Mouse (Mus musculus): ENCODE results near the gene Vmn2r30. TPM values are rescaled to one million over a fixed set of nuclear protein-coding genes. Genes with fewer than 3 reads are reported as not detected.
"Not testable (repeated sequence)": the region's sequence is repeated elsewhere in the genome, so short reads cannot be mapped to it uniquely, and the experiment has no call there.

Gene Vmn2r30
- not detected in 2 replicates for polyA plus RNA-seq (2016; fragmentation: Nextera tagmentation; extraction: Ambion mirVana)

DNA sequence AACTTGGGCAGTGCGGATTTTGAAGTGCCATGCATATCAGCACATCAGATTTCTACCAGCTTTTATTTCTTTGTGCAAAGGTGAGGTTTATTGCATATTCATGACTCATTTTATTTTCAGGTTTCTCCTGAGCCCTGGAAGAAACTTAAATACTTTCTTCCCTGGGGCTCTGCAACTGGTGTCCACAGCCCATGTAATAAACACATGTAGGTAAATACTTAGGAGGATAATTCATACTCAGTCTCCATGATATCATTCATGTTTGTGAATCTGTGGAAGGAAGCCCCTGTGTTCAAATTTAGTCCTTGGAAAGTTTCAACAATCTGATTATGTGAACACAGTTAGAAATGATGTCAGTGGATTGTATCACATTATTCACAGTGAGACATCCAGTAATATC lies at the start of gene Vmn2r30:
TSS of gene Vmn2r30 (minus strand) at position 101 of the 400 bp plus-strand sequence.
- ATAC-seq (ENCODE audit: low FRiP score); H3K4me3 ChIP-seq (replicated peaks); H3K9me3 ChIP-seq; H3K4me1 ChIP-seq; H3K4me2 ChIP-seq; H3K27me3 ChIP-seq; H3K27ac ChIP-seq; H3K36me3 ChIP-seq (replicated peaks); H3K9ac ChIP-seq: not testable (repeated sequence)
- WGBS: no CpG with 5 or more reads among the region's 1 CpGs

DNA sequence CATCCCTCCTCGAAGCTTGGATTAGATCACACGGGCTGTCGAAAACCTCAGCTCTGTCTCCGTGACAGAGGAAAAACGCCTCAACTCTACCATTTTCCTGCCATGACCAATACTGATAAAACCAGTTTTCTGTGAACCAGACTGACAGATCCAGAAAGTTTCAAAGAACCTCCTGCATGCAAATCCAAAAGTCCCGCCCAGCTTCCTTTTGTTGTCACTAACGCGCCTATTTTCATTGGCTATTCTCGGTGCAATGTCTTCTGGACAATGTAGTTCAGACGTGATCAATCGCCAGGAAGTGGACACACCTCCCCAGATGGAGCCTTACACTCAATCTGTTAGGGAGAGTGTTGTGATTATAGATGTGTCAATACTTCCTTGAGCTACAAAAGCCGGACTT lies 37.0 kb upstream of the Vmn2r30 start, which contains the start of gene Gm45783:
TSS of gene Gm45783 (minus strand) at position 143 of the 400 bp plus-strand sequence.
- H3K27me3 ChIP-seq; H3K4me2 ChIP-seq; H3K36me3 ChIP-seq (replicated peaks); H3K27ac ChIP-seq; H3K9ac ChIP-seq; H3K9me3 ChIP-seq; H3K4me3 ChIP-seq (replicated peaks); H3K4me1 ChIP-seq; ATAC-seq (ENCODE audit: low FRiP score): not testable (repeated sequence)
- WGBS: 60% methylated on average over 12 of the region's 12 CpGs

DNA sequence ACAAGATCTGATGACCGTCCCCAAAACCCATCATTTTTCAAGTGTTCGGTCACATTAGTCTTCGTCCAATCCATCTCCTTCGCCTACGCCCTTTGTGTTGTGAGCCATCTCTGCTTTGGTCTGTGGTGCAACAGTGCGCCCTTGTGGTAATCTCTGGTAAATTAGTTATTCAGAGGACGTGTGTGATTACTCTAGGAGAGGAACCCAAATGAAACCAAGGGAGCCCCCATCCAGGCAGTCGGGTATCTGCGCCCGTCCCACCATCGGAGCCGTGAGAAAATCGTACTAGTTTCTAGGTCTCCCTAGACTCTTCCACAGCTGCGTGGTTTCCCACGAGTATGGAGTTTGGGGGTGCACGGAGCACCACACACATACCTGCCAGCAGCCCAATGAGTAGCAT lies 41.8 kb downstream of the Vmn2r30 start:
- no peak overlapping the region for H3K4me3 ChIP-seq (replicated peaks)
- peaks cover 7% of the 10 kb centered on the region; the same call in 1 of the 2 replicates for H3K4me1 ChIP-seq
- 0 out of 2 replicates have a peak, but pooled peaks cover 7% of the 10 kb centered on the region for H3K9me3 ChIP-seq
- no peak overlapping the region for H3K27ac ChIP-seq
- no peak for ATAC-seq (ENCODE audit: low FRiP score)
- no peak overlapping the region for H3K4me2 ChIP-seq
- H3K36me3 ChIP-seq (replicated peaks): peaks cover 51% of the 10 kb centered on the region
- WGBS: 81% methylated on average over 16 of the region's 16 CpGs
- H3K27me3 ChIP-seq: no peaks in the 10 kb centered on the region
- no peak overlapping the region for H3K9ac ChIP-seq

DNA sequence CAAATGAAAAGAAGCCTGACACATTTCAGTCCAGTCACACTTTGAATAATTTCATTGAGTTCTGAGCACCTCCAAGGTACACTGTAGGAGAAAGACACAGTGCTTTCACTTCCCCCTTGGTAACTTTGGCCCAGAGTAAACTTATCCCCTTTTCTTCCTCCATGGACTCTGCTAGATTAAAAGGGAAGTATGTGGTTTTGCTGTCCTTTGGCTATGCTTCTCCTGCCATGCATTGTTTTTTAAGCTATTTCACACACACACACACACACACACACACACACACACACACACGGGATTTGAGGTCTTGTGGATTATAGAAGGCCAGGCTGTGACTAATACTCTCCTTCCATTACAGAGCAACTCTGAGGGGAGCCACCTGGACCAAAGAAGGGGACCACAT lies 56.0 kb downstream of the Vmn2r30 start:
- H3K4me2 ChIP-seq: no peak overlapping the region
- peaks cover 34% of the 10 kb centered on the region for H3K36me3 ChIP-seq (replicated peaks)
- H3K27me3 ChIP-seq: no peaks in the 10 kb centered on the region
- ATAC-seq (ENCODE audit: low FRiP score): no peak
- no peak overlapping the region for H3K4me3 ChIP-seq (replicated peaks)
- peaks cover 3% of the 10 kb centered on the region for H3K9me3 ChIP-seq
- H3K4me1 ChIP-seq: no peaks in the 10 kb centered on the region
- WGBS: 67% methylated on average over 1 of the region's 1 CpGs
- H3K9ac ChIP-seq: no peak overlapping the region
- H3K27ac ChIP-seq: no peak overlapping the region

DNA sequence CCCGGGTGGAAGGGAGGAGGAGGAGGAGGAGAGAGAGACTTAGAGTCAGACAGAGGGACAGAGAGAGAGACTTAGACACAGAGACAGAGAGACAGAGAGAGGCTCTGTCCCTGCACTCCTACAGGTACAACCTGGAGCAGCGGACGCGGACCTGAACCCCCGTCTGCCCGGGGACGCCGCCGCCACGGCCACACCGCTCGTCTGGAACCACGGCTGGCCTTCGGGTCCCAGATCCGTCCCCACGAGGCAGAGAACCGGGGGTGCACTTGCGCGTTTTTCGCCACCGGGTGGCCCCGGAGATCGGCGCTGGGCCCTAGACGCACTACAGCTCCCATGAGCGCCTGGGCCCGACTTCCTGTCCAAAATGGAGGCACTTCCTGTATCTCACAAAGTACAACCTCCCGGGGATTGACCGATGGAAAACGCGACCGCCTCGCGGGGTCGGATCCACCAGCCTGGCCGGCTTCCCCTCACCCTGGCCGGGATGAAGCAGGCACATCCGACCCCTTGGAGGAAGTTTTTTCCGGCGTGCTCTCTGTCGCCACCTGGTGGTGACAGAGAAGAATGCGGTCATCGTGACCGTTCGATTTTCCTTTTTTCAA lies 59.3 kb downstream of the Vmn2r30 start, which contains the start of gene Gm45844:
TSS of gene Gm45844 (minus strand) at position 324 of the 602 bp plus-strand sequence.
- not testable (repeated sequence) for H3K27me3 ChIP-seq, H3K9me3 ChIP-seq, H3K4me1 ChIP-seq, H3K9ac ChIP-seq
- ATAC-seq (ENCODE audit: low FRiP score): peak; percentile 100
- peak within 1 kb of the TSS; percentile 27 for H3K4me2 ChIP-seq
- WGBS: 41% methylated on average over 45 of the region's 45 CpGs
- H3K27ac ChIP-seq: peak within 1 kb of the TSS; percentile 5
- peak within 1 kb of the TSS; percentile 28 for H3K4me3 ChIP-seq (replicated peaks)
- peaks cover 10% of the 10 kb centered on the region for H3K36me3 ChIP-seq (replicated peaks)

DNA sequence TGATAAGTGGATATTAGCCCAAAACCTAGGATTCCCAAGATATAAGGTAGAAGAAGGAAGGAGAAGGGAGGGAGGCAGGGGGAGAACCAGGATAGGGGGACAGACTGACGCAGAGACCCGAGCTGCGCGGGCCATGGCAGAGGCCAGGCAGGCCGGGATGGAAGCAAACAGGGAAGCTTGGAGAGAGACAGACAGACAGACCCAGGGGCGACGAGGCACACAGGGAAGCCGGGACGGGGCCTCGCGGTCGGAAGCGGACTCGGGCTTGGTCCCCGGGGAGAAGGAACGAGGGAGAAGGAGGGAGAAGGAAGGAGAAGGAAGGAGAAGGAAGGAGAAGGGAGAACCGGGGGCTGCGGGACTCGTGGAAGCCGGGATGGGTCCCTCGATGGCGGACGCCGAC lies 59.9 kb downstream of the Vmn2r30 start:
- H3K36me3 ChIP-seq (replicated peaks); H3K4me1 ChIP-seq; H3K9ac ChIP-seq; H3K27me3 ChIP-seq; H3K9me3 ChIP-seq: not testable (repeated sequence)
- 50% methylated on average over 24 of the region's 24 CpGs for WGBS
- peak overlapping the region; percentile 28 for H3K4me3 ChIP-seq (replicated peaks)
- ATAC-seq (ENCODE audit: low FRiP score): peak; percentile 63
- peak overlapping the region; percentile 5 for H3K27ac ChIP-seq
- peak overlapping the region; percentile 27 for H3K4me2 ChIP-seq

Small RNA genes lying within 50 kb of the gene (microRNA-seq; reads per million reads assigned to microRNA genes)
- gene Mir5620: 1.7 reads per million

Other genes starting within 250 kb of the Vmn2r30 start
- gene Zfp954, start 216.1 kb downstream of the Vmn2r30 start, polyA plus RNA-seq (2016; fragmentation: Nextera tagmentation; extraction: Ambion mirVana): 18.1 and 19.3 TPM in 2 replicates
- gene Zfp773, start 200.9 kb downstream of the Vmn2r30 start, polyA plus RNA-seq (2016; fragmentation: Nextera tagmentation; extraction: Ambion mirVana): 12.3 and 12.8 TPM in 2 replicates
- 3.3 and 3.9 TPM in 2 replicates for gene Zfp418, start 166.3 kb downstream of the Vmn2r30 start, polyA plus RNA-seq (2016; fragmentation: Nextera tagmentation; extraction: Ambion mirVana)
- 9.3 and 9.5 TPM in 2 replicates for gene Zfp772, start 127.6 kb downstream of the Vmn2r30 start, polyA plus RNA-seq (2016; fragmentation: Nextera tagmentation; extraction: Ambion mirVana)
- gene Vmn2r29, start 90.3 kb downstream of the Vmn2r30 start, polyA plus RNA-seq (2016; fragmentation: Nextera tagmentation; extraction: Ambion mirVana): 0.78 and 1.1 TPM in 2 replicates
- gene Gm45844, start 59.3 kb downstream of the Vmn2r30 start, polyA plus RNA-seq (2016; fragmentation: Nextera tagmentation; extraction: Ambion mirVana): 1.4 and 2.6 TPM in 2 replicates
- gene Clcn4, start 36.8 kb downstream of the Vmn2r30 start, polyA plus RNA-seq (2016; fragmentation: Nextera tagmentation; extraction: Ambion mirVana): 73.0 and 81.7 TPM in 2 replicates
- gene Gm45783, start 37.0 kb upstream of the Vmn2r30 start, polyA plus RNA-seq (2016; fragmentation: Nextera tagmentation; extraction: Ambion mirVana): not detected in 2 replicates
- gene Vmn2r31, start 62.1 kb upstream of the Vmn2r30 start, polyA plus RNA-seq (2016; fragmentation: Nextera tagmentation; extraction: Ambion mirVana): not detected in 2 replicates
- gene Vmn2r32, start 142.4 kb upstream of the Vmn2r30 start, polyA plus RNA-seq (2016; fragmentation: Nextera tagmentation; extraction: Ambion mirVana): not detected in 2 replicates
- gene Vmn2r33, start 229.2 kb upstream of the Vmn2r30 start, polyA plus RNA-seq (2016; fragmentation: Nextera tagmentation; extraction: Ambion mirVana): not detected in 2 replicates